Mouse (Mus musculus): Measurements from ENCODE around the gene Rpl37. TPM values are rescaled to one million over a fixed set of nuclear protein-coding genes. Genes with fewer than 3 reads are reported as not detected.
A peak's percentile ranks its signal among the peaks of the same experiment; 100 is the strongest.
"Not testable (repeated sequence)": the region's sequence is repeated elsewhere in the genome, so short reads cannot be mapped to it uniquely, and the experiment has no call there.

The Rpl37 gene
- total RNA-seq, 2 experiments from 2014 or later, result 210 to 230 TPM

DNA sequence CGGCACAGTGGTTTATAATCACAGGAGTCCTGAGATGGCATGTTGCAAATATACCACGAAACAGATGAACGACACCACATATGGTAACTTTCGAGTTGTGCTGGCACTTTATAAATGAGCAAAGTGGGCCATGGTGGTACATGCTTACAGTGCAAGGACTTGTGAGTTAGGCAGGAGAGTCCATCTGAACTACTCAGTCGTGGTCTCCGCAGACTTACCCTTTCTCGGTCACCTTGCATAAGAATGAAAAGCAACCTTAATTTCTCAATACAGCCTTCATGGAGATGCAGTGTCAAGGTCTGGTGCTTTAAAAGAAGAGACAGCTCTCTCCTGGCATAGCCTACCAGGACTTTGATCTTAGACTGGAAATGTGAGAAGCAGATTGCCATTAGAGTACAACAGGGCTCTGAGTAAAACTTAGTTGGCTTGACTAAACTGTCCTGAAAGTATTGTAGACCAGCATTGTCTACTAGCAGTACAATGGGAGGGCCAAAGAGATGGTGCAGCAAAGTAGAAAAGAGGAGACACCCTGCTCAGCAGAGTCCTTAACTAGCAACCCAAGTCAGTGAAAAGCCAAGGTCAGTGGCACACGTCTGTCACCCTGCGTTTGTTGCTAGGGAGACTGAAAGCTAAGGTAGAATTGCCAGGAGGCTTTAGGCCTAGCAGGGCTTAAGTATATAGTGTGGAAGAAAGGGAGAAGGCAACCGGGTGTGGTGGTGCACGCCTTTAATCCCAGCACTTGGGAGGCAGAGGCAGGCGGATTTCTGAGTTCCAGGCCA lies 5.3 kb downstream of the Rpl37 start:
- DNase-seq (ENCODE audit: low spot score in 2 of 2), result no peak

DNA sequence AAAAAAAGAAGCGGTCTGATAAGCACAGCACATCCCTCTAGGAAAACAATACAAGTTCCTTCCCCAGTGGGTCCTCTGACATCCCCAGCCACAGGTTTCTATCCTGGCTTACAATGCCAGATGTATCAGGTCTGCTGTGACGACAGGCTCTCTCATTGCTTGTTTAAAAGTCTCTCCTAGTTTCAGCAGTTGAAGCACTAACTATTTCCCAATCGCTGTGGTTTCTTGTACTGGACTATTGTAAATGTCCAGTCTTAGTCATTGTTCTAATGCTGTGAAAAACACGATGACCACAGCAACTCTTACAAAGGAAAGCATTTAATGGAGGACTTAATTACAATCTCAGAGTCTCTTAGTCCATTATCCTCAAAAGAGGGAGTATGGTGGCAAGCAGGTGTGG lies 10.0 kb downstream of the Rpl37 start:
- no peak for DNase-seq (ENCODE audit: low spot score in 2 of 2)

DNA sequence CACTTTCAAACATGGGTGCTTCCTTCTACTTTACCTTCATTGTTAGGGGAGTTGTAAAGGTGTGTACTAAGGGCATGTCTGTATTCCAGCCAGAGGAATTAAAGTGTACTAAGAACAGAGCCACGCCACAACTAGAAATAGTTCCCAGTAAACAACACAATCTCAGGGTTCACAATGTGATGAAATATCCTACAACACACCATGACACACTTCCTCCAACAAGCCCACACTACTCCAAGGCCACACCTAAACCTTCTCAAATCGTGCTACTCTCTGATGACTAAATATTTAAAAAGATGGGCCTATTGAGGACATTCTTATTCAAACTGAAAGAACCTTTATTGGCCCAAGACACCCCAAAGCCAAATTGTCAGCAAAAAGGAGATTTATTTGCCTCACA lies 11.0 kb downstream of the Rpl37 start:
- DNase-seq (ENCODE audit: low spot score in 2 of 2), result no peak

DNA sequence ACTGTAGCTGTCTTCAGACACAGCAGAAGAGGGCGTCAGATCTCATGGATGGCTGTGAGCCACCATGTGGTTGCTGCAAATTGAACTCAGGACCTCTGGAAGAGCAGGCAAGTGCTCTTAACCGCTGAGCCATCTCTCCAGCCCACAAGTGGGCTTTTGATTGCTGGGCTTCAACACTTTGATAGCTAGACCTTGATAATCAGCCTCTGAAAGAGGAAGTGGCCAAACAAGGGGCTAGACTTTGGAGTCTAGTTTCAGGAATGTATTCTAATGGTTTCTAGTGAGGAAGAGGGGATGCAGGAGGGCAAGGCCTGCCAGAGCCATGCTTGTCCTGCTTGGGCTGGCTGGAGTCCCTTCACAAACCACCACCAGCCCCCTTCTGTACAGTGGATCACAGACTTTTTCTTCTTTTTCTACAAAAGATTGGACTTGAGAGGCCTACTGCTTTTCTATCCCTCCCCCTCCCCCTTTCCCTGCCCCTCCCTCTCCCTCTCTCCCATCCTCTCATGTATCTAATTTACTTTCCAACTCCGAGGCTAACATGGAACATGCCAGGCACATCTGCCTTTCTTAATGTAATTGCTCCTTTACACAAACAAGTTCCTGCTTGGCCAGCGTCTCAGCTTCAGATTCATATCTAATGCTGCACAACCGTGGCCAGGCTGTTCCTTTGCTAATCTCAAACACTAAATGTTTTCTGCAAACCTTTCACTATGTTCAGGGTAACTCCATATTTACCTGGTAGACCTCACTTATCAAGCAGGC lies 11.9 kb downstream of the Rpl37 start:
- no peak for DNase-seq (ENCODE audit: low spot score in 2 of 2)

DNA sequence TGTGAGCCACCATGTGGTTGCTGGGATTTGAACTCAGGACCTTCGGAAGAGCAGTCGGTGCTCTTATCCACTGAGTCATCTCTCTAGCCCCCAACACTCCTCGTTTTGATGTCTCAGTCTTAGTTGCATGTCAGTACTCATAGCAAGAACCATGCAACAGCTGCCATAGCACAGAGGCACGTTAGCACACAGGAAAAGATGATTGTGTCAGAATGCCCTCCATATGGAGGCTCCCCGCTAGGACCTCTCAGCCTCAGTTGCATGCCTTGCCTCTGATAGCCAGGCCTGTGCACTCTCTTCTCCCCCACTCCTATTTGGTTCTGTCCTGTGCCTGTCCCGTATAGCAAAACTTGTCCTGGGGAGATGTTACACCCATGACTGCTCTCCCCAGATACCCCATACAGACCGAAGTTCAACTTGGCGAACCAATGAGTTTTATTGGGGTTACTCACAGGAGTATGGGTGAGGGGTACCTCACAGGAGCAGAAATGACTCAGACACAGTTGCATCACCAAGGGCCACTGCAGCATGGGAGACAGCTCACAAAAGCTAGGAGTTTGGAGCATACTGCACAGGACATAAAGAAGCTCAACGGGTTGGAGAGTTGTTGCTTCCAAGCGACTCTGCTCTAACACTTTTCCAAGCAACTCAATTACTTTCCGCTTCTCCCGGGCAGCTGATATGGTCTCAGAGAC lies 12.8 kb downstream of the Rpl37 start:
- DNase-seq (ENCODE audit: low spot score in 2 of 2), result no peak

DNA sequence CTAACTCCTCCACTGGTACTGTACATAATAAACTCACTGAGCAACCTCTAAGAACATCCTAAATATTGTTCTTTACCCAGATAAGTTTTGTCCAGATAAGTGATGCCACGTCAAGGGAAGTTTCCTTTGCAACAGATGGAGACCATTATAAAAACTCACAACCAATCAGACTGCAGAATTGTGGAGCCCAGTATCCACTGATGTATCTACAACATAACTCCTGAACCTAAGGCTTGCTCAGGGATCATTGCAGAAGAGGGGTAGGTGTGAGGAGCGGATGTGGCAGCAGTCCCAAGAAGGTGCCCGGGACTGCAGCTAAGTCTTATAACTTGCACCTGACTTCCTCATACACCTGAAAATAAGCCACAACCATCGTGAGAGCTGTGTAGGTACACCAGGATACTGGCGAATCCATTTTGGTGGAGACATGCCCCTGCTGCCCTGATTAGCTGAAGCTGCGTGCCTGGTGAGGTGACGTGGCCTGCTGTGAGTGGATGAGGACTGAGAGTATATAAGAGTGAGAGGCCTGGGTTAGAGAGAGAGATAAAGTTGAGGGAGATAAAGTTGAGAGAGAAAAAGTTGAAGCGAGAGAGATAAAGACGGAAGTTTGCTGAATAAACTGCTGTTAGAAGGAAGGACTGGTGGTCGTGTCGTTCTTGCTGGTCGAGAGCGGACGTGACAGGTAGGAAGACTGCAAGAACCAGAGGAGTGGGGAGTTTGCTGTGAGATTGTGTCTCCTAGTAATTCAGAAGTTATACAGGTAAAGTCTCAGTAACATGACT lies 14.6 kb downstream of the Rpl37 start:
- DNase-seq (ENCODE audit: low spot score in 2 of 2), result not testable (repeated sequence)

DNA sequence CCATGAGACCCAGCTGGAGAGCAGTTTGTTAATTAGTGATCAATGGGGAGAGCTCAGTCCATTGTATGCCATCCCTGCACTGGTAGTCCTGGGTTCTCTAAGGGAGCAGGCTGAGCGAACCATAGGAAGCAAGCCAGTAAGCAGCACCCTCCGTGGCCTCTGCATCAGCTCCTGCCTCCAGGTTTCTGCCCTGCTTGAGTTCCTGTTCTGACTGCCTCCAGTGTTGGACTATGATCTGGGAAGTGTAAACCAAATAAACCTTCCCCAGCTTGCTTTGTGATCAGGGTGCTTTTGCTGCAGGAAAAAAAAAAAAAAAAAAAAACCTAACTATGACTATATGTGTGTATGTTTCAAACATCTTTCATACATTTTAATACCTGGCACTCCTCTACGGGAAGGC lies 16.9 kb downstream of the Rpl37 start:
- no peak for DNase-seq (ENCODE audit: low spot score in 2 of 2)

DNA sequence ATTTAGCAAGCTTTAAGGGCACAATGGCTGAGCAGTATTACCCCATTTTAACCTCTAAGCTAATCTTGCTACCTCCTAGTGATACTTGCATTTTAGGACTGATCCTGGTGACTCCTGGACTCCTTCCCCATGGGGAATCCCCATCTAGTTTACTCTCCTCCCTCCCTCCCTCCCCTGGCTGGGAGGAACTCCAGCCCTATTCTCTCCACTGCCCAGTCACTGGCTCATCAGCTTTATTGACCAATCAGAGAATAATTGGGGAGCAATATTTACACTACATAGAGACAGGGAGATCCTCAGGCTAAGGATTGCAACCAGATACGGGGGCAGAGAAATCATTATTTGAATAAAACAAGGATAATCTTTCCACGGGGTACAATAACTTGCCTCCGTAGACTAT lies 17.7 kb downstream of the Rpl37 start:
- DNase-seq (ENCODE audit: low spot score in 2 of 2), result no peak

DNA sequence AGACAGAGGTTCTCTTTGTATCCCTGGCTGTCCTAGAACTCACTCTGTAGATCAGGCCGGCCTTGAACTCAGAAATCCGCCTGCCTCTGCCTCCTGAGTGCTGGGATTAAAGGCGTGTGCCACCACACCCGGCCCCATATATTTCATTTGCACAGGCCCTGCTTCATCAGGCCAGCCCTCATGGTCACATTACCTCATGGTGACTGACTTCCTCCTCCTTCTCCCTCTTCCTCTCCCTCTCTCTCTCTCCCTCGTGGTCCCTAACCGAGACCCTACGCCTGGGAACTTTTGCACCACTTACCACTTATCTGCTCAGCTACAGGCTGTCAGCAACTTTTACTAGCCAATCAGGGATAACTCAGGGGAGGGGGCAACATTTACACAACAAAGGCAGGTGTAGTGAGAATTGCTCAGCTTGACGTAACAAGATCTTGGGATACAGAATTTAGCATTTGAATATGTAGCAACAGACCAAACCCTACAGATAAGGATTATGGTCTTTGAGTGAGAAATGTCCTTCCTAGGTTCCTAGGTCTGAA lies 18.6 kb downstream of the Rpl37 start:
- DNase-seq (ENCODE audit: low spot score in 2 of 2), result no peak

DNA sequence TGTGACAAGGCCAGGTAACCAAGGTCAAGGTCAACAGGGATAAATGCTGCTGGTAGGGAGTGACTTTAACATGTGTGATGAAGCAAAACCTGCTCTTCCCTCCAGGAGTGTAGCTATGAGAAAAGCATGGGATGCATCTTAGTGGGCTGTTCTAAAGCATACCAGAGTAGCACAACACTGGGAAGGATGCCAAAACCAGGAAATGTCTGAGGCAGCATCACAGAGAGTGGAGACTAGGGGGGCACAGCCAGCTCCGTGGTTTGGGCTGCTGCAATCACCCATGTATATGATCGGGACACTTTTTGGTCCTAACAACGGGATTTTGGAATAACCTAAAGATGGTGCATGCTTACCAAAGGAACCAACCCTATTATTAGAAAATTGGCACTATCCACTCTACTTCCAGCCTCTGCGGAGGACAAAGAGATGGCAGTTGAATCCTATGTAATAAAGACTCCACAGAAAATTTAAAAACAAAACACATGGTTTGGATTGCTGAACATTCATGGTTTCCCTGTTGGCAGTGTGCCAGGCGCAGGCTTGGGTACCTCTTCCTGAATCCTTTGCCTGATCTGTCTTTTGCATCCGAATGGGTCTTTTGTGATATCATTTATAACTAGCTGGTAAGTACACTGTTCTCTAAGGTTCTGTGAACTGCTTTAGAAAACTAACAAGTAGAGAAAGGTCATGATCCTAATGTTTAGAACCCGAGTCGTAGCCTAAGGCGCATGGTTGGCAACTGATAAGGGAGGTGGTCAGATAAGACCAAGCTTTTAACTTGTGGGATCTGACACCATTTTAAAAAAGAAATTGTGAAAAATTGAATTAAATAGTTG lies 21.8 kb downstream of the Rpl37 start:
- DNase-seq (ENCODE audit: low spot score in 2 of 2), result no peak

DNA sequence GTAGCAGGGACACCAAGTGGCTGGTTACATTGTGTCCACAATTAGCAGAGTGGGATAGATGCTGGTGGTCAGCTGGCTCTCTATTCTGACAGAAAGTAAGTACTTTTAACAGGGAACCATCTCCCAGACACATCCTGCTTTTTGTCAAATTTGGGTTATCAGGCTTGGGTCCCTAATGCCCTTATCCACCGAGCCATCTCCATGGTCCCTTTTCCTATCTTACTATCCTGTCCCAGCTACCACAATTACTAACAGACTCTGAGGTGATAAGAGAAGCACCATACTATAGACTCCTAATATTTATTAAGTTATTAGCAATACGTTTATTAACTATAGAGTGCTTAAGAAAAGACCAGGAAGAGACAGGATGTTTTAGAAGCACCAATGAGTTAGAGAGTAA lies 22.9 kb downstream of the Rpl37 start:
- no peak for DNase-seq (ENCODE audit: low spot score in 2 of 2)

DNA sequence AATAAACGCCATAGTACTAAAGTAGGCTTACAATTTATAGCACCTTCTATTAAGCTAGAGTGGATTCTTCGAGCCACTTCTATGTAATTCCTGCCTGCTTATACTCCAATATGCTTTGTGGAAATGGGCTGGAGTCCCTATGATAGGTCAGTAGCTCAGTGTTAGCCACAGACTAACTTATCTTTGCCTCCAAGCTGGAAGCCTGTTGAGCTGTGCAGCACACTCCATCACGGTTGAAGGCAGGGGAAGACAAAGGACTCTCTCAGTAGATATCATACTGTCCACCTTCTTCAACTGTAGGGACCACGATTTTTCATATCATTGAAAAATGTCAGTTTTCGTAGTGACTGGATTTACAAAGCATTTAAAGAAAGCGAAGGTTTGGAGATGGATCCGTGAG lies 23.4 kb downstream of the Rpl37 start:
- DNase-seq (ENCODE audit: low spot score in 2 of 2), result no peak

DNA sequence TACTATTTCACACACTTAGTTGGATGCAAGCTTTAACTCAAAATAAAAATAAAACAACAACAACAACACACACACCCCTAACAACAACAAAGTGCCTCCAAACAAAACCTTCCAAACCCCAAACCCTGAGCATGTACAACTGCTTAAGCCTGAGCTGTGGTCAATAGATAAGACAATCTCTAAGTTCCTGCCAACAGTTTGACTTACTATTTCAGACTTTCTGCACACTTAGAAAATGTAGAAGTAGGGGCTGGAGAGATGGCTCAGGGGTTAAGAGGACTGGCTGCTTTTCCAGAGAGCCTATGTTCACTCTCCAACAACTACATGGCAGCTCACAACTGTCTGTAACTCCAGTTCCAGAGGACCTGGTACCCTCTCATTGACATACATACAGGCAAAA lies 23.9 kb downstream of the Rpl37 start:
- no peak for DNase-seq (ENCODE audit: low spot score in 2 of 2)

DNA sequence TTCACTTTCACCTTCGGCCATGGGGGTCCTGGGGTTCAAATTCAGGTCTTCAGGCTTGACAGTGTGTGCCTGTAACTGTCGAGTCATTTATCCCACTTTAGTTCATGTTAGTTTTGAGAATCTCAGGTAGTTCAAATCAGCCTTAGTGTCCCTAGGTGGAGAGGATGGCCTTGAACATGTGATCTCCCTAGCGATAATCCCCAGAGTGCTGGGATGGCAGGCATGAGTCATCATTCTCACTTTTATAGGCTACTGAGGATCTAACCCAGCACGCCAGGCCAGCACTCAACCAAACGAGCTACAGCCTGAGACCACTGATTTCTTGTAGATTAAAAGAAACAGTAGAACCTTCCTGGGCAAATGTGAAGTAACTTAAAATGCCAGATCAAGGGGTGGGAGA lies 25.6 kb downstream of the Rpl37 start:
- DNase-seq (ENCODE audit: low spot score in 2 of 2), result no peak

DNA sequence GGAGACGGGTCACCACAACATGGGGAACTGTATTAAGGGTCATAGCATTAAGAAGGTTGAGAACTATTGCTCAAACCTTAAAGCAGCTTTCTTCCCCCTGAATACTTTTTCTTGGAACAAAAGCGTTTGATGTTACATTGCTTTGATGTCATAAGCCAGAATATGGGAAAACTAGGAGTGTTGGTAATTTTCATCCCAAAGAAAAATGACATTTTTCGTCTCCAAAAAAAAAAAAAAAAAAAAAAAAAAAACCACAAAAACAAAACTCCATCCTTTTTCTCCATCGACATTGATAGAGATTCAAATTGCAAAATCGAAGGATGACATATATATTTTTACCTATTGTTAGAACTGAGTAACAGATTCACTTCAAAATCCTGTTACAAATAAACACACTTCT lies 26.3 kb downstream of the Rpl37 start:
- DNase-seq (ENCODE audit: low spot score in 2 of 2), result no peak

DNA sequence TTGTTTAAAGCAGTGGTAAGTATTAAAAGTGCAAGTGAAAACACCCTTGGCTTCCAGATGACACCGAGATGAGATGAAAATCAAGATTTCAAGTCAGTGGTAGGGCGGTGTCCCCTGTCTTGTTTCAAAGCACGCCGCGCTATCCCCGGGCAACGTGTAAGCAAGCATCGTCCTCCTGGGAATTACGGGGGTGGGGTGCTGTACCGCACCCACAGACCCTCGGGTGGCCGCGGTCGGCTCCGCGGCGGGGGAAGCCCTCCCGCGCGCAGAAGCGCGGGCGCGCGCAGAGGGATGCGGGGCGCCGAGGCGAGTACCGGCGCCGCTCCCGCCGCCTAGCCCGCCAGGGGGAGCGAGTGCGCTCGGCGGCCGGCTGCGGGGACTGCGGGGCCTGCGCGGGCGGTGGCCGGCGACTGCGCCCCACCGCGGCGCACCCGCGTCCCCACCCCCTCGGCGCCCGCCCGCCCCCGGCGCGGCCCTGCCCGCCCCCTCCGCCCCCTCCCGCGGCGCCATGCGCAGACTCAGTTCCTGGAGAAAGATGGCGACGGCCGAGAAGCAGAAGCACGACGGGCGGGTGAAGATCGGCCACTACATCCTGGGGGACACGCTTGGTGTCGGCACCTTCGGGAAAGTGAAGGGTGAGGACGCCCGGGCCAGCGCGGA lies 27.0 kb downstream of the Rpl37 start, which contains the start of gene Prkaa1:
TSS of gene Prkaa1 (plus strand) at position 501 of the 660 bp plus-strand sequence.
- peak; percentile 73 to 77 for DNase-seq (ENCODE audit: low spot score in 2 of 2)

DNA sequence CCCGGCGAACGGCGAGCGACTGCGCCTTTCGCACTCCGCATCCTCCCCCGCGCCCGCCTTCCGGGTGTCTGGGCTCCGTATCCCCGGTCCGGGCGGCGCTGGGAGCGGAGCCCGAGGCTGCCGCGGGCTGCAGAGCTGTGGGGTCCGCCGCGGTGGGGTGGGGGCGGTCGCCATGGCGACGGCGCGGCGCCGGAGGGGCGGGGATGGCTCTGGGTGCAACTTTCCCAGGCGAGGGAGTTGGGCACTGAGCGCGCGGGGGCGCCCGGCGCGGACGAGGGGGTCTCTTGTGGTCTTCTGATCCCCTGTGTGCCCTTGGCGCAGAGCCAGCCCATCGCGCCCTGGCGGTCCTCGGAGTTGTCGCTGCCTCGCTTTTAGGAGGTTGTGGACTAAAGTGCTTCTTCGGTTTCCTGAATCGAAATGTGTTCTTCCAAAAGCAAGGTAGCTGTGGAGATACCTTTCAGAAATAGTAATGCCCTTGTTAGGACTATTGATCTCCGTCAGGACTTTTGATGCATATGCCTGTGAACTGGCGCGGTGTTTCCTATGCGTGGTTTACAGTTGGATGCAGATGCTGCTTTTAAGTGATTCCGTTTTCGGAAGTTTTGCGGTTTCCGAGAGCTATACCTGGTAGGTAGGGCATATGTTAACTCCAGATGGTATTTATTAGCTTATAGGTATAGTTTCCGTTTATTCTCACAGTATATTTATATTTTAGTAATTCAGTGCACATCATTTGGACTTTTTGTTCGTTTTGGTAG lies 27.8 kb downstream of the Rpl37 start:
- peak; percentile 69 to 79 for DNase-seq (ENCODE audit: low spot score in 2 of 2)

DNA sequence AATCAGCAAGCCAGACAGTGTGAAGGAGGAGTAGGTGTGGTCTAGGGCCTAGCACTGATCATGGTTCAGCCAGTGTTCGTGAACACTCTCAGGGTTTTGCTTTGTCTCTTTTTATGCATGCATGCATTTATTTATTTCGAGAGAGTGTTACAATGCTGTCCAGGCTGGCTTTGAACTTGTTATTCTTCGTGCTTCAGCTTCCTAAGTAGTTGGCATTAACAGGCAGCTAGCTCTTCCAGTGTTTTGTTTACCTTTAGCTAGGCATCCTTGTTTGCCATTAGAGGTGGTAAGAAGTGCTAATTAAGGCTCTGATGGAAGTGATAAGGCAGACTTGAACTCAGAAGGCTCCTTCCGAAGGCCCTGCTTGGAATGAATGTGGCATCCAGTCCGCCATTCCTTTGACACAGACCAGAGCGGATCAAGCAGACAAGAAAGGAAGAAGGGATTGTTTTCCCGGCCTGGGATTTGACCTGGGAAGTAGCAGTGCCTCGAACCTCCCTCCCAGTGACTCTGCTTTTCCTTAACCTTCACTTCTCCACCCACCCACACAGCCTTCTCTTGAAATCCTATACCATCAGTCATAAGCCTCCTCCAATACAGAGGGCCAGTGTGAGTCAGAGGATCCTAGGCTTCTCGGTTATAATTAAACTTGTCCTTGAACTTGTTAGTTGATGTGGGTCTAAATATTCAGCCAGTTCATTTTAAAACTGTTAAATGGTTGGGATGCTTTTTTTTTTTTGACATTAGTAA lies 28.9 kb downstream of the Rpl37 start:
- no peak for DNase-seq (ENCODE audit: low spot score in 2 of 2)
